Mouse (Mus musculus): ENCODE measurements around the gene Cd69. TPM values are rescaled to one million over a fixed set of nuclear protein-coding genes. Genes with fewer than 3 reads are reported as not detected.

Cd69 gene
- total and polyA plus RNA-seq, 2 experiments from 2014 or later: not detected

DNA sequence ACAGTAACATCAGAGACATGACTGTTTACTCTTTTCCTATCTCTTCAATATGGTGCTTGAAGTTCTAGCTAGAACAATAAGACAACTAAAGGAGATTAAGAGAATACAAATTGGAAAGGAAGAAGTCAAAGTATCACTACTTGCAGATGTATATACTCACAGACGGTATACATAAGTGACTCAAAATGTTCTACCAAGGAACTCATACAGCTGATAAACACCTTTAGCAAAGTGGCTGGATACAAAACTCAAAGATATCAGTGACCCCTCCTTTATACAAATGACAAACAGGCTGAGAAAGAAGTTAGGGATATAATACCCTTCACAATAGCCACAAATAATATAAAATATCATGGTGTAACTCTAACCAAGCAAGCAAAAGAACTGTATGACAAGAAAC lies 54.2 kb downstream of the Cd69 start:
- Histone ChIP-seq H3K9me3 (replicated peaks; ENCODE audit: control insufficient read depth, low read length) (no peaks in the 10 kb centered on the region), H3K36me3 (replicated peaks; ENCODE audit: control insufficient read depth, insufficient read depth, low read length) (no peaks in the 10 kb centered on the region), H3K4me1 (ENCODE audit: control insufficient read depth, insufficient read depth) (no peaks in the 10 kb centered on the region), H3K9ac (replicated peaks; ENCODE audit: low read depth, low read length) (no peak overlapping the region), H3K27me3 (ENCODE audit: control insufficient read depth, insufficient read depth, low read length) (no peaks in the 10 kb centered on the region), H3K27ac (ENCODE audit: low read depth) (no peak overlapping the region), H3K4me3 (ENCODE audit: low read depth, low read length) (no peak overlapping the region), H3K4me2 (ENCODE audit: low read depth, low read length) (no peak overlapping the region)
- no peak for DNase-seq (ENCODE audit: low spot score)
- 77% methylated on average over 1 of the region's 1 CpGs for WGBS
- ATAC-seq (ENCODE audit: insufficient read depth, low read depth): no peak
- TF ChIP-seq CTCF (IDR thresholded peaks at IDR 0.05; ENCODE audit: low read depth) (no peak), EP300 (IDR thresholded peaks at IDR 0.05; ENCODE audit: low read depth) (no peak)

DNA sequence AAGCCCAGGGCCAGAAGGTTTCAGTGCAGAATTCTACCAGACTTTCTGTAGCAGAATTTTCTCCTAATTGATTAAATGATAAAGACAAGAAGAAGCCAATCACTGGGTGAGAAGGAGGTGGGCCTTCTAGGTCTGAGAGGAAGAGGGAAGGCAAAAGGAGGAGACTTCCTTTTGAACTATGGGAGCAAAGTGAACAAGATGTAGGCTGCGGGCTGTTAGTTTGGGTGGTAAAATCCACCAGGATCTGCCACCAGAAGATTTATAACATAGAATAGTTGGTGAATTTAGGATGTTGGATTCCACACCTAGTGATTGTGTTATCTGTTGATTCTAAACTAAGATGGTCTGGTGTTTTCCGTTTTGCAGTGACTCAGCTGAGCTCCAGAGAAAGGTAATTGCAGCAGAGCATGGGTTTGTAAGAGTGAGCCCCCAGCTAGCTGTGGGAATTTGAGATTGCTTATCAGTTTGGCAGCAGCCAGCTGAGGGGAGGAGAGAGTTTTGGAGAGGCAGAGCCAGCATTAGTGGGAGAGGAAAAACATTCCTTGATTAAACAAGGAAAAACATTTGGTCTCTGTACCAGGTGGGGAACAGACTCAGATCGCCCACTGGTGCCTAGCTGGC lies 55.2 kb downstream of the Cd69 start:
- H3K27me3 ChIP-seq (ENCODE audit: control insufficient read depth, insufficient read depth, low read length): no peaks in the 10 kb centered on the region
- 37% methylated on average over 3 of the region's 3 CpGs for WGBS
- H3K4me2 ChIP-seq (ENCODE audit: low read depth, low read length): no peak overlapping the region
- H3K9me3 ChIP-seq (replicated peaks; ENCODE audit: control insufficient read depth, low read length): no peaks in the 10 kb centered on the region
- ATAC-seq (ENCODE audit: insufficient read depth, low read depth): no peak
- H3K36me3 ChIP-seq (replicated peaks; ENCODE audit: control insufficient read depth, insufficient read depth, low read length): no peaks in the 10 kb centered on the region
- H3K9ac ChIP-seq (replicated peaks; ENCODE audit: low read depth, low read length): no peak overlapping the region
- no peaks in the 10 kb centered on the region; the same call in 1 of the 2 replicates for H3K4me1 ChIP-seq (ENCODE audit: control insufficient read depth, insufficient read depth)
- TF ChIP-seq CTCF (IDR thresholded peaks at IDR 0.05; ENCODE audit: low read depth) (no peak), EP300 (IDR thresholded peaks at IDR 0.05; ENCODE audit: low read depth) (no peak)
- H3K27ac ChIP-seq (ENCODE audit: low read depth): no peak overlapping the region
- no peak overlapping the region for H3K4me3 ChIP-seq (ENCODE audit: low read depth, low read length)
- DNase-seq (ENCODE audit: low spot score): no peak

DNA sequence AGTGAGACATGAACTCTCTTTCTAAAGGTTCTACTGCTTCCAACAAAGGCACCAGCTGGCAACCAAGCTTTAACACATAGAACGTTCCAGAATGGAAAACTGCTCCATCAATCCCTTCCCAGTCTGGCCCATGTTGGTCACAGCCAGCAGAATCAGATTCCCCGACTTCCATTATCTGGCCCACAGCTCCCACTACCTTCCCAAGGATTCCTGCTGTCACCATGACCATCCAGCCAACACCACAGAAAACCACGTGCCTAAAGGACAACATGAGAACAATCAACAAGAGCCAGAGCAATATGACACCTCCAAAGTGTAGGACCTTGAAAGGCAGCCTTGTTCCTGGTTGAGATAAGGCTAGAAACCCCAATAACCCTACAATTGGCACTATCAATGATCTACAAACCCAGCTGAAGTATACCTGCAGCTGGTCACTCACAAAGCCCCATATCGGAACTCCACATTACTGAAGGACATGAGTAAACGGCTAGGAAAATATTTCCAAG lies 57.0 kb downstream of the Cd69 start:
- Histone ChIP-seq H3K4me1 (ENCODE audit: control insufficient read depth, insufficient read depth) (no peaks in the 10 kb centered on the region; the same call in 1 of the 2 replicates), H3K9me3 (replicated peaks; ENCODE audit: control insufficient read depth, low read length) (no peaks in the 10 kb centered on the region), H3K9ac (replicated peaks; ENCODE audit: low read depth, low read length) (no peak overlapping the region), H3K4me2 (ENCODE audit: low read depth, low read length) (no peak overlapping the region), H3K4me3 (ENCODE audit: low read depth, low read length) (no peak overlapping the region), H3K27ac (ENCODE audit: low read depth) (no peak overlapping the region), H3K27me3 (ENCODE audit: control insufficient read depth, insufficient read depth, low read length) (no peaks in the 10 kb centered on the region), H3K36me3 (replicated peaks; ENCODE audit: control insufficient read depth, insufficient read depth, low read length) (no peaks in the 10 kb centered on the region)
- WGBS: 69% methylated on average over 5 of the region's 5 CpGs
- no peak for TF ChIP-seq CTCF (IDR thresholded peaks at IDR 0.05; ENCODE audit: low read depth)
- no peak for TF ChIP-seq EP300 (IDR thresholded peaks at IDR 0.05; ENCODE audit: low read depth)
- DNase-seq (ENCODE audit: low spot score) (no peak), ATAC-seq (ENCODE audit: insufficient read depth, low read depth) (no peak)

Other genes starting within 250 kb of the Cd69 start
- not detected in 2 replicates for gene Klrb1f, start 229.5 kb downstream of the Cd69 start, total RNA-seq (2014; rRNA removed; ENCODE audit: low replicate concordance)
- 0.23 and 0.34 TPM in 2 replicates for gene Klrb1f, start 229.5 kb downstream of the Cd69 start, polyA plus RNA-seq (2015; fragmentation: Nextera tagmentation; extraction: Ambion mirVana)
- gene Clec2e, start 174.5 kb downstream of the Cd69 start, total RNA-seq (2014; rRNA removed; ENCODE audit: low replicate concordance): not detected in 2 replicates
- not detected in 2 replicates for gene Clec2e, start 174.5 kb downstream of the Cd69 start, polyA plus RNA-seq (2015; fragmentation: Nextera tagmentation; extraction: Ambion mirVana)
- gene Clec2d, start 94.8 kb downstream of the Cd69 start, total RNA-seq (2014; rRNA removed; ENCODE audit: low replicate concordance): 24.4 and 67.2 TPM in 2 replicates
- 0.47 and 0.49 TPM in 2 replicates for gene Clec2d, start 94.8 kb downstream of the Cd69 start, polyA plus RNA-seq (2015; fragmentation: Nextera tagmentation; extraction: Ambion mirVana)
- gene 4922502D21Rik, start 56.4 kb upstream of the Cd69 start, total RNA-seq (2014; rRNA removed; ENCODE audit: low replicate concordance): not detected in 2 replicates
- gene 4922502D21Rik, start 56.4 kb upstream of the Cd69 start, polyA plus RNA-seq (2015; fragmentation: Nextera tagmentation; extraction: Ambion mirVana): not detected in 2 replicates
- gene Clec12a, start 67.3 kb upstream of the Cd69 start, total RNA-seq (2014; rRNA removed; ENCODE audit: low replicate concordance): not detected in 2 replicates
- 0.36 and 0.37 TPM in 2 replicates for gene Clec12a, start 67.3 kb upstream of the Cd69 start, polyA plus RNA-seq (2015; fragmentation: Nextera tagmentation; extraction: Ambion mirVana)
- not detected in 2 replicates for gene Clec12b, start 110.4 kb upstream of the Cd69 start, total RNA-seq (2014; rRNA removed; ENCODE audit: low replicate concordance)
- gene Clec12b, start 110.4 kb upstream of the Cd69 start, polyA plus RNA-seq (2015; fragmentation: Nextera tagmentation; extraction: Ambion mirVana): 0.11 and 0.16 TPM in 2 replicates
- 0.15 TPM in 1 of 2 replicates, not detected in the other for gene Clec1b, start 121.9 kb upstream of the Cd69 start, total RNA-seq (2014; rRNA removed; ENCODE audit: low replicate concordance)
- gene Clec1b, start 121.9 kb upstream of the Cd69 start, polyA plus RNA-seq (2015; fragmentation: Nextera tagmentation; extraction: Ambion mirVana): 2.5 and 2.7 TPM in 2 replicates
- gene Clec9a, start 133.4 kb upstream of the Cd69 start, total RNA-seq (2014; rRNA removed; ENCODE audit: low replicate concordance): not detected in 2 replicates
- 0.22 and 0.23 TPM in 2 replicates for gene Clec9a, start 133.4 kb upstream of the Cd69 start, polyA plus RNA-seq (2015; fragmentation: Nextera tagmentation; extraction: Ambion mirVana)
- 8.9 and 23.3 TPM in 2 replicates for gene Clec1a, start 176.6 kb upstream of the Cd69 start, total RNA-seq (2014; rRNA removed; ENCODE audit: low replicate concordance)
- gene Clec1a, start 176.6 kb upstream of the Cd69 start, polyA plus RNA-seq (2015; fragmentation: Nextera tagmentation; extraction: Ambion mirVana): 9.1 and 10.5 TPM in 2 replicates
- 0.35 and 1.9 TPM in 2 replicates for gene Olr1, start 231.7 kb upstream of the Cd69 start, total RNA-seq (2014; rRNA removed; ENCODE audit: low replicate concordance)
- gene Olr1, start 231.7 kb upstream of the Cd69 start, polyA plus RNA-seq (2015; fragmentation: Nextera tagmentation; extraction: Ambion mirVana): 0.27 TPM in 2 replicates
- gene Tmem52b, start 237.1 kb upstream of the Cd69 start, total RNA-seq (2014; rRNA removed; ENCODE audit: low replicate concordance): not detected in 2 replicates
- gene Tmem52b, start 237.1 kb upstream of the Cd69 start, polyA plus RNA-seq (2015; fragmentation: Nextera tagmentation; extraction: Ambion mirVana): not detected in 2 replicates